Mouse (Mus musculus): ENCODE measurements at regions not wholly inside any gene's neighbourhood (a gene's known extent, or its start where the extent isn't known, plus 50 kb on each side); places are given as distances from the start of the nearest gene placed in this dataset.
"Not testable (repeated sequence)": the region's sequence is repeated elsewhere in the genome, so short reads cannot be mapped to it uniquely, and the experiment has no call there.

DNA sequence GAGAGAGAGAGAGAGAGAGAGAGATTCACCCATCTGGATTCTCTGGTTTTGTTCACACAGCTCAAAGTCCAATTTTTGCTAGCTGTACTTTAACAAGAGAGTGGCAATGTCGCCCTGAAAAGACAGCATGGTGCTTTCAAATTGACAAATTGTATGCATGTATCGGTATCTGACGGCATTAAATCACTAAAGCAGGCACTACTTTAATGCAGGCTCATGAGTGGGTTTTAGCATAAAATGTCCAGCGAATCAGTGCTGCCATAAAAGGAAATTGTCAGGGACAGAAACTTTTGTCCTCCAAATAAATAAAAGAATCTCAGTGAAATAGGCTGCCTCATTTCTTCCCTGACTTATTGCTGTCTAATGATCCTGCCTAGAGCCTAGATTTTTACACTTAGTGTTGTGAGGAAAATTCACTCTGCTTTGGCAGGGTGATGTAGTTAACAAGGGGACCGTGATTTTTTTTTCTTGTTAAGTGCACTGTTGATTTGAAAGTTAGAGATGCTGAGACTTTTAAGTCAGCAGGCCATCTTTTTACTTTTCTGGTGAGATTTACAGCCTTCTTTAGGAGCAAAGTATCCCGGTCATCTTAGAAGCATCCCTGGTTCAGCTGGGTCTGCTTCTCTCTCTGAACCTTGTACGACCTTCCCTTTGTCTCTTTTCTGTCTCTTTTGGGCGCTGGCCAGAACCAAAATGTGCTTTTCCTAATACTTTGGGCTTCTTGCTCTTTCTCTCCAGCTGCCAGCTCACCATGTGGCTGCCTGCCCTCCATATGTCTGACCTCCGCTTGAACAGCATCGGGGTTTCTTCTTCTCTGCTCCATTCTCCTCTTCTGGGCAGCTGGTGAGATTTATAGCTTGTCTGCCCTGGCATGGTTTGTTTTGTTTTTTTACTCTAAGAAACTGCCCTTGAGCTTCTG lies 212.5 kb downstream of the Gxylt1 start:
- Histone ChIP-seq H3K4me3 (replicated peaks; ENCODE audit: extremely low read depth, low read depth, low read length) (no peak overlapping the region), H3K4me1 (ENCODE audit: control insufficient read depth, insufficient read depth, low read length) (no peaks in the 10 kb centered on the region)
- DNase-seq, result no peak
- WGBS, result 66% methylated on average over 10 of the region's 10 CpGs
- TF ChIP-seq POLR2A (IDR thresholded peaks at IDR 0.05; ENCODE audit: borderline replicate concordance, extremely low read depth, low read depth, low read length), result no peak
- TF ChIP-seq CTCF (IDR thresholded peaks at IDR 0.05; ENCODE audit: insufficient read depth, low read length), result no peak

DNA sequence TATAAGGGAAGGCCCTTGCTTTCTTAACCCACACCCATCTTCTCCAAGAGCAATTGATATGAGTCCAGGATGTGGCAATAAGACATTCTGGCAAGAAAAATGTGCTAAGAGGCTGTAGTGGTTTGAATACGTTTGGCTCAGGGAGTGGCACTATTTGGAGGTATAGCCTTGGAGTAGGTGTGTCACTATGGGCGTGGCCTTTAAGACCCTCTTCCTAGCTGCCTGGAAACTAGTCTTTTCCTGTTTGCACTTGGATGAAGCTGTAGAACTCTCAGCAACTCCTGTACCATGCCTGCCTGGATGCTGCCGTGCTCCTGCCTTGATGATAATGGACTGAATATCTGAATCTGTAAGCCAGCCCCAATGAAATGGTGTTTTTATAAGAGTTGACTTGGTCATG lies 221.5 kb downstream of the Gxylt1 start:
- no peak for DNase-seq
- Histone ChIP-seq H3K4me3 (replicated peaks; ENCODE audit: extremely low read depth, low read depth, low read length) (no peak overlapping the region), H3K4me1 (ENCODE audit: control insufficient read depth, insufficient read depth, low read length) (no peaks in the 10 kb centered on the region)
- WGBS, result 67% methylated on average over 3 of the region's 3 CpGs
- TF ChIP-seq CTCF (IDR thresholded peaks at IDR 0.05; ENCODE audit: insufficient read depth, low read length), result no peak
- TF ChIP-seq POLR2A (IDR thresholded peaks at IDR 0.05; ENCODE audit: borderline replicate concordance, extremely low read depth, low read depth, low read length), result no peak

DNA sequence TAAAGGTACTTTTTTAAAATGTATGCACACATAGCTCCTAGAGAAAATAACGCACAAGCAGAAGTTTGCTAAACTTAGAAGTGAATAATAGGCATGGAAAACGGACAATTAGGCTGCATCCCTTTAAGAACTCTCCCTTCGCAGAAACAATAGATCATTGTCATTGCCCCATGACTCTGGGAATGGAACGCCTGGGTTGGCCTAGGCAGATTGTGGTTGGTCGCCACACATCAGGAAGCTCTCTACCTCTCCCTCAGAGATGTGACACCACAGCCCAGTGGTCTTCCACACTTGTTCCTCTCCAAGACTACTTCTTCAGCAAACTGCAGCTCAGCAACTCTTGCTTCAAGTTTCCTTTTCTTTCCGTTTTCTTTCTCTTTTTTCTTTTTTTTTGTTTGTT lies 247.8 kb downstream of the Gxylt1 start:
- TF ChIP-seq POLR2A (IDR thresholded peaks at IDR 0.05; ENCODE audit: borderline replicate concordance, extremely low read depth, low read depth, low read length) (no peak), CTCF (IDR thresholded peaks at IDR 0.05; ENCODE audit: insufficient read depth, low read length) (no peak)
- DNase-seq, result no peak
- no peaks in the 10 kb centered on the region for H3K4me1 ChIP-seq (ENCODE audit: control insufficient read depth, insufficient read depth, low read length)
- 23% methylated on average over 6 of the region's 6 CpGs for WGBS
- H3K4me3 ChIP-seq (replicated peaks; ENCODE audit: extremely low read depth, low read depth, low read length), result no peak overlapping the region

DNA sequence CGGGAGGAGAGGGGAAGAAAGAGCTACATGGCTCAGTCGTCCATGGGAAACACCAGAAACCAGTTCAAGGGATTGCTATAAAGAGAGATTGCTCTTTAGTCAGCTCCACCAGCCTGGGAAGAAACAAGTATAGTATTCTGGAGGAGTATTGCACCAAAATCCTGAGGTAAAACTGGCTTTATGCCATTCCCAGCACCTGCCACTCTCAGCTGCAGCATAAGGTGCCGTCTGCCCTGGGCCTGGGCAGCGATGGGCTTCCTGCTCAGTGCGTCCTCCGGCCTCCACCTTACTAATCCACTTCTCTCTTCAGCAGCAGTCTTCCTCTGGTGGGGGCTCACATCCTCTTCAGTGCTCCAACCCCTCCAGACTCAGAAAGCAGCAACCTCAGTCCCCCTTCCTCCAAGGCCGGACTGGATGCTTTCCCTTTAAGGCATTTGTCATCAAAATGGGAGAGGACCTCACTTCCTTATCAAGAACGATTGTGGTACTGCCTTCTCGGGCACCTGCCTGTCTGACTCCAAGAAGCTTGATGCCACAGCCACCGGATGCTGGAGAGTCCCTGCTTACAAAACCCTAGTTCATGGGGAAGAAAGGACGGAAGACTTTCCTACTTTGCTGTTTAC lies 248.4 kb downstream of the Gxylt1 start:
- TF ChIP-seq CTCF (IDR thresholded peaks at IDR 0.05; ENCODE audit: insufficient read depth, low read length) (no peak), POLR2A (IDR thresholded peaks at IDR 0.05; ENCODE audit: borderline replicate concordance, extremely low read depth, low read depth, low read length) (no peak)
- Histone ChIP-seq H3K4me3 (replicated peaks; ENCODE audit: extremely low read depth, low read depth, low read length) (no peak overlapping the region), H3K4me1 (ENCODE audit: control insufficient read depth, insufficient read depth, low read length) (no peaks in the 10 kb centered on the region)
- no peak for DNase-seq
- 39% methylated on average over 11 of the region's 11 CpGs for WGBS

DNA sequence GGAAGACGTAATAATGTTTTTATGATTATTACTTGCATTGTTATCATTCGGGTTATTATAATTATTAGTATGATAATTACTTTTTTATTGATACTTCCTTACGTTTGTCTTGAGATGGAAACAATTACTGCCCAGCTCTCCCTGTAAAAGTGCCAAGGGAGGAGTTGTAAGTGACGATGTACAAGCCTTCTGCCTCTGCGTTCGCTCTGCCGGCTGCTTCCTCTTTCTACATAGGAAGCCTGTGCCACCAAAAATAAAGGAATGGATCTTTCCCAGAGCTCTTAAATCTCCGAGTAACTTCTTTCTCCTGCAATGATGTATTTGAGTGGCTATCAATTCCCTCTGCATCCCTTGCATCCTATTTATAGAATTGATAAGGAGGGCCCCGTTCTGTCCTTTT lies 249.2 kb downstream of the Gxylt1 start:
- no peak for TF ChIP-seq CTCF (IDR thresholded peaks at IDR 0.05; ENCODE audit: insufficient read depth, low read length)
- TF ChIP-seq POLR2A (IDR thresholded peaks at IDR 0.05; ENCODE audit: borderline replicate concordance, extremely low read depth, low read depth, low read length), result no peak
- no peaks in the 10 kb centered on the region for H3K4me1 ChIP-seq (ENCODE audit: control insufficient read depth, insufficient read depth, low read length)
- DNase-seq, result no peak
- 43% methylated on average over 9 of the region's 9 CpGs for WGBS
- H3K4me3 ChIP-seq (replicated peaks; ENCODE audit: extremely low read depth, low read depth, low read length), result no peak overlapping the region

DNA sequence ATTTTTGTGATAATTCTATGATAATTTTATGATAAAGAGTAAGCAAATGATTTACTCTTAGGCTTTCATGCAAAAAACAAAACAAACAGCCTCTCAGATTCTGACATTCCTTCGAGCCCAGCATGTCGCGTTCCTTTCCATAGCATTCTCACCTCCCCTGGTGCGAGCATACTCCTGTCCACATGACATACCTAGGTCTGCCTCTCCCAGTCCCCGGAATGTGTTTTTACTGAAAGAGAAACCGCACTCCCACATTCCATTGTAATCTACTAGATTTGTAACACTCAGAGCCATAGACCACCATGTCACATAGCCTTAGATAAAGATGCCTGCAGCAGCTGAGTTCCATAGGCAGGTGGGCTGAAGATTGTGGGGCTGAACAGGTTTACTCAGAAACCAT lies 250.8 kb downstream of the Gxylt1 start:
- Histone ChIP-seq H3K4me3 (replicated peaks; ENCODE audit: extremely low read depth, low read depth, low read length) (no peak overlapping the region), H3K4me1 (ENCODE audit: control insufficient read depth, insufficient read depth, low read length) (no peaks in the 10 kb centered on the region)
- TF ChIP-seq CTCF (IDR thresholded peaks at IDR 0.05; ENCODE audit: insufficient read depth, low read length) (no peak), POLR2A (IDR thresholded peaks at IDR 0.05; ENCODE audit: borderline replicate concordance, extremely low read depth, low read depth, low read length) (no peak)
- WGBS, result 53% methylated on average over 6 of the region's 6 CpGs
- DNase-seq, result no peak

DNA sequence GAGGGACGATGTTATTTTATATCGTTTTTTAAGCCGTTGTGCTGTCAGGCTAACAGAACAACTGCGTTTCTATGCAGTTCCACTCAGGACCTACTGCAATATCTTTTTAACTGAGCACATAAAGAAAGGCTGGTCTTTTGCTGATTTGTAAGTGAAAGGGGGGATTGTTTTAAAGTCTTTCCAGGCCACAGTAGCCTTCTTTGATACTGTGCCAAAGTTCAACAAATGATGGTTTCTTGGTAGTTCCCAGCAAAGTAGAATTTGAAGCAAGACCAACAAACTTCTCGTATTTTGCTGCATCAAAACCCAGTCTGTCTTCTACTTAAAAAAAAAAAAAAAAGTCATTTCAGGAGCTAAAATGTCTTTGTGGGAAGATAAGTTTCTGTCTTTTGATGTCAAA lies 263.8 kb downstream of the Gxylt1 start:
- Histone ChIP-seq H3K4me3 (replicated peaks; ENCODE audit: extremely low read depth, low read depth, low read length) (no peak overlapping the region), H3K4me1 (ENCODE audit: control insufficient read depth, insufficient read depth, low read length) (no peaks in the 10 kb centered on the region)
- 78% methylated on average over 5 of the region's 5 CpGs for WGBS
- TF ChIP-seq POLR2A (IDR thresholded peaks at IDR 0.05; ENCODE audit: borderline replicate concordance, extremely low read depth, low read depth, low read length), result no peak
- TF ChIP-seq CTCF (IDR thresholded peaks at IDR 0.05; ENCODE audit: insufficient read depth, low read length), result no peak
- no peak for DNase-seq

DNA sequence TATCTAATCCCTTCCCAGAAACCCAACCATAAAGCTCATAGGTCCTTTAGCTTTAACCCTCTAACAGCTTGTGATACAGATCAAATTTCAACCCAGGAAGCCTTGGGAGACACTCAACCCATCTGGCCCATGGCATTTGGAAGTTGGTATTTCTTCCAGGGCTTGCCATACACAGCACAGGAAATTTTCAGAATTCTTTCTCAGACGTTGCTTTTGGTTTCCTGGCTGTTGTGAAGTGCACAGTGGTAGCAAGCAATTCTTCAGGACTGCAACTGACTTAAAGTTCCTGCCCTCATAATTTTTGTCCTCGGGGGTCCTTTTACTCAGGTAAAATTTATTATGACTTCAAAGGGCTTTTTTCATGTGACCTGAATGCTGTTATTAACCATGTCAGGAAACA lies 264.4 kb downstream of the Gxylt1 start:
- TF ChIP-seq POLR2A (IDR thresholded peaks at IDR 0.05; ENCODE audit: borderline replicate concordance, extremely low read depth, low read depth, low read length) (no peak), CTCF (IDR thresholded peaks at IDR 0.05; ENCODE audit: insufficient read depth, low read length) (no peak)
- no peak overlapping the region for H3K4me3 ChIP-seq (replicated peaks; ENCODE audit: extremely low read depth, low read depth, low read length)
- DNase-seq, result no peak
- H3K4me1 ChIP-seq (ENCODE audit: control insufficient read depth, insufficient read depth, low read length), result no peaks in the 10 kb centered on the region
- 14% methylated on average over 2 of the region's 2 CpGs for WGBS

DNA sequence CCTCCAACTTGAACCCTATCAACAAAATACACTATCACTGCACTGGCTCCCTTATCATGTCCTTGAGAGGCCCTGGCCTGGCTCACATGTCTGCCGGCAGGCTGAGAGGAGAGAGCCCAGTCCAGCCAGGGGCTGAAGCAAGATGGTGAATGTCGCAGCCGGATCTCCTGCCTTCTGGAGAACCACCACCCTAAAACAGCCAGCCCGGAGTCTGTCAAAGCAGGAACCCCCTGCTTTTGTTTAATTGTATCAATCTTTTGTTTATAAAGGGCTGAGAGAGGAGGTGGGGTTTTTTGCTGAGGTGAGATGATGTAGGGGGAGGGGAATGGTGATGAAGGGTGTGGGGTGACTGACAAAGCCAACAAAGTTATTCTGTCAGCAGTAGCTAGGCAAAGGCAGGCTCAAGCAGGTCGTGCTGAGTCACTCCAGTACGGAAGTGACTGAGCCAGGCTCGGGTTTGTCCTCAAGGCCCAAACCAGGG lies 269.2 kb downstream of the Gxylt1 start:
- DNase-seq, result no peak
- 23% methylated on average over 7 of the region's 7 CpGs for WGBS
- no peak for TF ChIP-seq POLR2A (IDR thresholded peaks at IDR 0.05; ENCODE audit: borderline replicate concordance, extremely low read depth, low read depth, low read length)
- TF ChIP-seq CTCF (IDR thresholded peaks at IDR 0.05; ENCODE audit: insufficient read depth, low read length), result no peak

DNA sequence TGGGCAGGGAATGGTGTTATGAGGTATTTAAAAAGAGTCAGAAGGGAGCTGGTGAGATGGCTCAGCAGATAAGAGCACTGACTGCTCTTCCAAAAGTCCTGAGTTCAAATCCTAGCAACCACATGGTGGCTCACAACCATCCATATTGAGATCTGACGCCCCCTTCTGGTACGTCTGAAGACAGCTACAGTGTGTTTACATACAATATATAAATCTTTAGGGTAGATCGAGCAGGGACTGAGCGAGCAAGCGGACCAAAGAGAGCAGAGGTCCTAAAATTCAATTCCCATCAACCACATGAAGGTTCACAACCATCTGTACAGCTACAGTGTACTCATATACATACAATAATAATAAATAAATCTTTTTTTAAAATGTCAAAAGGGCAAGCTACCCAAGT lies 269.8 kb downstream of the Gxylt1 start:
- 85% methylated on average over 5 of the region's 5 CpGs for WGBS
- not testable (repeated sequence) for H3K4me3 ChIP-seq (replicated peaks; ENCODE audit: extremely low read depth, low read depth, low read length); H3K4me1 ChIP-seq (ENCODE audit: control insufficient read depth, insufficient read depth, low read length); DNase-seq

More for the DNA sequence above, 269.2 kb downstream of the Gxylt1 start:
- Histone ChIP-seq H3K4me1 (ENCODE audit: control insufficient read depth, insufficient read depth, low read length) (no peaks in the 10 kb centered on the region; the same call in 1 of the 2 replicates), H3K4me3 (replicated peaks; ENCODE audit: extremely low read depth, low read depth, low read length) (no peak overlapping the region)
